Mouse (Mus musculus): ENCODE data around the gene Rhox11.

DNA sequence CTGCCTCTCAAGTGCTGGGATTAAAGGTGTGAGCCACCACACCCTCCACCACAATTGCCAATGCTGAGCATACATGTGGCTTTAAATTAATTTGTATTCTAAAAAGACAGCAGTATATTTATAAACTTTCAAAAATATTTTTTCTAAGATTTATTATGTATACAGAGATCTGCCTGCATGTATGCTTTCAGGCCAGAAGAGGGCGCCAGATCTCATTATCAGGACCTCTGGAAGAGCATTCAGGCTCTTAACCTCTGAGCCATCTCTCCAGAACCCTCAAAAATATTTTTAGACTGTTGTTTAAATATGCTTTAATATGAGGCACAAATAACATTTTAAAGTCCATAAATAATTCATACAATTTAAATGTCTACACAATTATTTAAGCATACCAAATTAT, 23.4 kb downstream of the Rhox11 start:
- no peak for TF ChIP-seq CTCF (IDR thresholded peaks at IDR 0.05; ENCODE audit: borderline replicate concordance, control insufficient read depth, extremely low read depth, insufficient read depth, low read length, poor library complexity)
- TF ChIP-seq POLR2A (IDR thresholded peaks at IDR 0.05; ENCODE audit: control insufficient read depth, extremely low read depth, insufficient read depth, low read length, poor library complexity): no peak
